Mouse (Mus musculus): ENCODE data around the gene Anapc10. TPM values are rescaled to one million over a fixed set of nuclear protein-coding genes. Genes with fewer than 3 reads are reported as not detected.
"Not testable (repeated sequence)": the region's sequence is repeated elsewhere in the genome, so short reads cannot be mapped to it uniquely, and the experiment has no call there.

The Anapc10 gene
- polyA plus RNA-seq, 1 experiment from 2014 or later, result 38.9 TPM

- Histone ChIP-seq H3K27ac (no peak overlapping the region), H3K9me3 (no peaks in the 10 kb centered on the region), H3K27me3 (no peaks in the 10 kb centered on the region), H3K4me1 (no peaks in the 10 kb centered on the region), H3K4me2 (no peak overlapping the region), H3K36me3 (peaks cover 24% of the 10 kb centered on the region), H3K9ac (no peak overlapping the region), H3K4me3 (no peak overlapping the region)
- ATAC-seq (ENCODE audit: borderline replicate concordance, extremely low read depth, low FRiP score, low TSS enrichment), result no peak
- 64% methylated on average over 3 of the region's 3 CpGs for WGBS
Measured at GRCm38 (mm10) chr8:79724589-79724988, 13.0 kb downstream of the Anapc10 start.

DNA sequence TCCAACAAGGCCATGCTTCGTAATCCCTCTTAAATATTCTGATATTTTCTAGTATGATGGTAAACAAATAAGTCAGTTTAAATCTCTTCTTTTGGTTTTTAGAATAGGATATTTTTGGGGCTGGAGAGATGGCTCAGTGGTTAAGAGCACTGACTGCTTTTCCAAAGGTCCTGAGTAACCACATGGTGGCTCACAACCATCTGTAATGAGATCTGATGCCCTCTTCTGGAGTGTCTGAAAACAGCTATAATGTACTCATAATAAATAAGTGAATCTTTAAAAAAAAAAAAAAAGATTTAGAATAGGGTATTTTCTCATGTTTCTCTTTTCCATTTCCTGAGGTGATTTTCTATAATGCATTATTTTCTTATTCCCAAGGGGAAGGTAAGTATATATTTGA lies 16.3 kb downstream of the Anapc10 start:
- Histone ChIP-seq H3K4me2 (no peak overlapping the region), H3K27me3 (no peaks in the 10 kb centered on the region), H3K36me3 (peaks cover 15% of the 10 kb centered on the region; the same call in 1 of the 2 replicates), H3K27ac (no peak overlapping the region), H3K4me1 (no peaks in the 10 kb centered on the region), H3K4me3 (no peak overlapping the region), H3K9me3 (no peaks in the 10 kb centered on the region), H3K9ac (no peak overlapping the region)
- 100% methylated on average over 1 of the region's 1 CpGs for WGBS
- no peak for ATAC-seq (ENCODE audit: borderline replicate concordance, extremely low read depth, low FRiP score, low TSS enrichment)

DNA sequence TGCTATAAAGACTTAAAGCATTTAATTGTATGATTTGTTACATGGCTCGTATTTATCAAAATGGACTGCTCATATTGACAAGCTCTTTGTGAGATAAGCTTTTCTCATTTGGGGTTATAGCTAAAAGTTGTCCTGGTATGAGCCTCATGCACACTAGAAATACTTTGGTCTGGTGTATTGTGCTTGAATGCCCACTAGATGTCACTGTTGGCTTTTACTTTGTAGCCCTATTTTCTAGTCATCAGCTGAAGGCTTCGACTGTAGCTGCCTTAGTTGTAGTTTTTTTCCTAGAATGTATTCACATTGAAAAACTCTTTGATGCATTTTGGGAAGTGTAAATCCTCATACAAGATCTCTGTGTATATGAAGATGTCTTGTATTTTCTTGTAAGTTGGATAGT lies 22.7 kb downstream of the Anapc10 start:
- Histone ChIP-seq H3K27me3 (no peaks in the 10 kb centered on the region), H3K27ac (no peak overlapping the region), H3K36me3 (peaks cover 9% of the 10 kb centered on the region; the same call in 1 of the 2 replicates), H3K4me2 (no peak overlapping the region), H3K9ac (no peak overlapping the region), H3K9me3 (no peaks in the 10 kb centered on the region), H3K4me1 (no peaks in the 10 kb centered on the region), H3K4me3 (no peak overlapping the region)
- WGBS, result 8% methylated on average over 2 of the region's 2 CpGs
- ATAC-seq (ENCODE audit: borderline replicate concordance, extremely low read depth, low FRiP score, low TSS enrichment), result no peak

DNA sequence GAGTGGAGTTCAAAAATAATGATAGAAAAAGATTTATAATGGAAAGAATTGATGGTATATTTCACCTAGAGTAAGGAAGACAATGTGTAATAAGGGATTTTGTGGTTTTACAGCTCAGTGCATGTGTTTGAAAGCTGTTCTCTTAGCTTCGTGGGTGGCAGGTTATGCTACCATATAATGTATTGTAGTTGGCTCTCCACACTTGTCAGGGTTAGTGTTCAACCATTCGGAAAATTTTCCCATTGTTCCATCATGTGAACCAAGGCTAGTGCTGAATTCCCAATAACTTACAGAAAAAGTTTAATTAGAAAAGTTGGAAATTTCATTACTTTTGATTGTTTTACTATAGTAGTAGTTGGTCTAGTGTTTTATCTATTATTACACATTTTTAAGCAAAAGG lies 36.6 kb downstream of the Anapc10 start:
- no peak for ATAC-seq (ENCODE audit: borderline replicate concordance, extremely low read depth, low FRiP score, low TSS enrichment)
- H3K4me2 ChIP-seq, result no peak overlapping the region
- 62% methylated on average over 2 of the region's 2 CpGs for WGBS

DNA sequence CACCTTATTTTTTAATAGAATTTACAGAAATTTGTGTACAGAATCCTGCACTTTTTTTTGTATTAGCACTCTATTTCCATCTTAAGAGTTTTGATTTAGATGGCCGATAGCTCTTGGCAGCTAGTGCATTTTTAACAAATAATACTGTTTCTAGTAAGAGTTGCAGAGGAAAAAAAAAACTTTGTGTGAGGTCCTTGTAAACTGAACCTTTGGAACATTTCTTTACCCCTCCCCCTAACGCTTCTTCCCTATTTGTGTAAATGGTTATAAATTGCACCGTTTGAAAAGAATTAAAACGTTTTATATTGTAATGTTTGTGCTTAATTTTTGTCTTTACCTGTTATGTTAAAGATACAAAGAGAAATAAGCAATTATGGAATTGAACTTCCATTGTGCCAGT lies 37.0 kb downstream of the Anapc10 start:
- no peak overlapping the region for H3K4me2 ChIP-seq
- no peak for ATAC-seq (ENCODE audit: borderline replicate concordance, extremely low read depth, low FRiP score, low TSS enrichment)
- 0 out of 2 replicates have a peak, but pooled peaks cover 6% of the 10 kb centered on the region for H3K36me3 ChIP-seq
- H3K27me3 ChIP-seq, result no peaks in the 10 kb centered on the region
- no peaks in the 10 kb centered on the region for H3K9me3 ChIP-seq
- H3K27ac ChIP-seq, result no peak overlapping the region
- H3K4me3 ChIP-seq, result no peak overlapping the region
- H3K9ac ChIP-seq, result no peak overlapping the region
- WGBS, result 42% methylated on average over 4 of the region's 4 CpGs
- H3K4me1 ChIP-seq, result peaks cover 2% of the 10 kb centered on the region; the same call in 1 of the 2 replicates

More for the DNA sequence above, 36.6 kb downstream of the Anapc10 start:
- Histone ChIP-seq H3K9ac (no peak overlapping the region), H3K4me3 (no peak overlapping the region), H3K27ac (no peak overlapping the region), H3K36me3 (0 out of 2 replicates have a peak, but pooled peaks cover 6% of the 10 kb centered on the region), H3K9me3 (no peaks in the 10 kb centered on the region), H3K4me1 (peaks cover 2% of the 10 kb centered on the region; the same call in 1 of the 2 replicates), H3K27me3 (no peaks in the 10 kb centered on the region)

GRCm38 (mm10) chr8:79750305-79750704 lies 38.7 kb downstream of the Anapc10 start:
- Histone ChIP-seq H3K9ac (no peak overlapping the region), H3K4me1 (peaks cover 2% of the 10 kb centered on the region; the same call in 1 of the 2 replicates), H3K4me2 (no peak overlapping the region), H3K4me3 (no peak overlapping the region), H3K9me3 (no peaks in the 10 kb centered on the region), H3K27me3 (no peaks in the 10 kb centered on the region), H3K27ac (no peak overlapping the region), H3K36me3 (0 out of 2 replicates have a peak, but pooled peaks cover 3% of the 10 kb centered on the region)
- WGBS, result 34% methylated on average over 2 of the region's 2 CpGs
- ATAC-seq (ENCODE audit: borderline replicate concordance, extremely low read depth, low FRiP score, low TSS enrichment), result no peak

- not testable (repeated sequence) for ATAC-seq (ENCODE audit: borderline replicate concordance, extremely low read depth, low FRiP score, low TSS enrichment); H3K27me3 ChIP-seq; H3K27ac ChIP-seq; H3K4me3 ChIP-seq; H3K4me2 ChIP-seq; H3K36me3 ChIP-seq; H3K9ac ChIP-seq; H3K4me1 ChIP-seq; H3K9me3 ChIP-seq
- WGBS, result 70% methylated on average over 2 of the region's 2 CpGs
Measured at GRCm38 (mm10) chr8:79794873-79795272, 83.3 kb downstream of the Anapc10 start.

GRCm38 (mm10) chr8:79796690-79797089 lies 85.1 kb downstream of the Anapc10 start:
- no peaks in the 10 kb centered on the region for H3K27me3 ChIP-seq
- WGBS, result 75% methylated on average over 7 of the region's 7 CpGs
- no peak overlapping the region for H3K9ac ChIP-seq
- ATAC-seq (ENCODE audit: borderline replicate concordance, extremely low read depth, low FRiP score, low TSS enrichment), result no peak
- H3K4me3 ChIP-seq, result no peak overlapping the region
- H3K36me3 ChIP-seq, result no peaks in the 10 kb centered on the region
- H3K27ac ChIP-seq, result no peak overlapping the region
- no peaks in the 10 kb centered on the region for H3K4me1 ChIP-seq
- no peaks in the 10 kb centered on the region for H3K9me3 ChIP-seq
- no peak overlapping the region for H3K4me2 ChIP-seq

- Histone ChIP-seq H3K9ac (no peak overlapping the region), H3K4me3 (no peak overlapping the region), H3K27ac (no peak overlapping the region), H3K27me3 (no peaks in the 10 kb centered on the region), H3K36me3 (no peaks in the 10 kb centered on the region), H3K4me1 (no peaks in the 10 kb centered on the region), H3K9me3 (no peaks in the 10 kb centered on the region), H3K4me2 (no peak overlapping the region)
- ATAC-seq (ENCODE audit: borderline replicate concordance, extremely low read depth, low FRiP score, low TSS enrichment), result no peak
- 76% methylated on average over 6 of the region's 6 CpGs for WGBS
Measured at GRCm38 (mm10) chr8:79804499-79804898, 92.9 kb downstream of the Anapc10 start.

- no peak for ATAC-seq (ENCODE audit: borderline replicate concordance, extremely low read depth, low FRiP score, low TSS enrichment)
- 25% methylated on average over 6 of the region's 6 CpGs for WGBS
- H3K27ac ChIP-seq, result no peak overlapping the region
- H3K36me3 ChIP-seq, result no peaks in the 10 kb centered on the region
- H3K4me3 ChIP-seq, result no peak overlapping the region
- H3K27me3 ChIP-seq, result no peaks in the 10 kb centered on the region
- no peaks in the 10 kb centered on the region for H3K4me1 ChIP-seq
- H3K9ac ChIP-seq, result no peak overlapping the region
- no peaks in the 10 kb centered on the region for H3K9me3 ChIP-seq
- H3K4me2 ChIP-seq, result no peak overlapping the region
Measured at GRCm38 (mm10) chr8:79806971-79807370, 95.4 kb downstream of the Anapc10 start.

DNA sequence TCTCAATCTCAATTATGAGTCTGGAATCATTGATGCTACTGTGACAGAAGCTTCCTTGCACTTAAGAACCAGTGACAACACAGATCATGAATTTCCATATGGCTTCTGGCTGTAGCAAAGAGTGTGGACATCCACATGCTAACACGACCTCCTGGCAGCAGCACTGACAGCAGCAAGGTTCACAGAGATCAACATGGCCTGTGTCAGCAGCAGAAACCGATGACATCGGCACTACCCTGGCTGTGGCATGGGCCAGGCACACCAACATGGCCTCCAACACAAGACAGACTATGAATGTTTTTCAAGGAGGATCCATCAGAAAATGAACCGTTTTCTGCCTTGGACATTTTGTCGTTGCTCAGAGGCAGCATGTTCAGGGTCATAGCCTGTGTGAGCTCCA lies 114.9 kb downstream of the Anapc10 start:
- H3K4me2 ChIP-seq, result no peak overlapping the region
- H3K36me3 ChIP-seq, result no peaks in the 10 kb centered on the region
- no peak overlapping the region for H3K4me3 ChIP-seq
- ATAC-seq (ENCODE audit: borderline replicate concordance, extremely low read depth, low FRiP score, low TSS enrichment), result no peak
- H3K4me1 ChIP-seq, result peaks cover 4% of the 10 kb centered on the region; the same call in 1 of the 2 replicates
- H3K27me3 ChIP-seq, result no peaks in the 10 kb centered on the region
- no peaks in the 10 kb centered on the region for H3K9me3 ChIP-seq
- no peak overlapping the region for H3K9ac ChIP-seq
- H3K27ac ChIP-seq, result no peak overlapping the region
- 75% methylated on average over 5 of the region's 5 CpGs for WGBS
